Mouse (Mus musculus): ENCODE results near the gene Tmc1. TPM values are rescaled to one million over a fixed set of nuclear protein-coding genes. Genes with fewer than 3 reads are reported as not detected.

Tmc1 gene
- polyA plus RNA-seq, 1 experiment from 2014 or later = 0.07 TPM

DNA sequence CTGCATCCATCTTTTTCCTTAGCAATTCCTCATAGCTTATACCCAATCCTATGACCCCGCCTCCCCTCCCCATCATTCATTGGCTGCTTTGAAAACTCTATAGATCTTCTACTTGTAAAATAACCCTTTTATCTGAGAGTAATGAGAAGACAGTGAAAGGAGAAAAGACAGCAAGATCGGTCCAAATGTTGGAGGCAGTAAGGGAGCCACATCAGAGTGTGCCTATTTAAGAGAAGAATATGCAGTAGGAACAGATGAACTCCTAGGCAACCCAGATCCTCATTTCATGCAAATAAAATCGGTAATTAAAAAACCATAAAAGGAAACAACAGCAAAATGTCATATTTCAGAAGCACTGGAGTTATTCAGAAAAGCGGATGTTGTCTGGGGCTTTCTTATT, 35.8 kb downstream of the Tmc1 start:
- no peak for ATAC-seq (replicated peaks; ENCODE audit: low FRiP score, low TSS enrichment, low read depth)

DNA sequence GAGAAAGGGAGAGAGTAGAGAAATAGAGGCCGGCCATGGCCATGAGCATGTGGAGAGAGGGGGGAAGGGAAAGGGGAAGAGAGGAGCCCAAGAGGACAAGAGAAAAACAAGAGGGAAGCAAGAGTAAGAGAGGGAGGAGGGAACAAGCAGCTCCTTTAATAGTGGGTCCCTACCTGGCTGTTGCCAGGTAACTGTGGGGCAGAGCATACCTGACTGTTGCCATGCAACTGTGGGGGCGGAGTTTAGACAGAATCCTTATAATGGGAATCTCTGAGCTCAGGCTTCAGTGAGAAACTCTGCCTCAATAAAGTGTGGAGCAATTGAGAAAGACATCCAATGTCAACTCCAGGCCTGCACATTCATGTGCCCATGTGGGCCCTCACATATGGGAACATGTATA, 38.9 kb downstream of the Tmc1 start:
- H3K9ac ChIP-seq (ENCODE audit: low read length) = no peak overlapping the region
- no peak overlapping the region for H3K4me2 ChIP-seq (ENCODE audit: low read length)
- no peak overlapping the region for H3K27ac ChIP-seq (ENCODE audit: low read depth)
- H3K36me3 ChIP-seq (ENCODE audit: control insufficient read depth, insufficient read depth, low read length) = no peaks in the 10 kb centered on the region
- H3K9me3 ChIP-seq (ENCODE audit: control insufficient read depth, low read length) = no peaks in the 10 kb centered on the region
- 85% methylated on average over 2 of the region's 2 CpGs for WGBS
- no peaks in the 10 kb centered on the region for H3K27me3 ChIP-seq (replicated peaks; ENCODE audit: control insufficient read depth, insufficient read depth, low read length)
- no peak for DNase-seq (ENCODE audit: low spot score)
- no peaks in the 10 kb centered on the region for H3K4me1 ChIP-seq (replicated peaks; ENCODE audit: control insufficient read depth, insufficient read depth, low read length)
- H3K4me3 ChIP-seq (ENCODE audit: low read depth, low read length) = no peak overlapping the region
- no peak for ATAC-seq (replicated peaks; ENCODE audit: low FRiP score, low TSS enrichment, low read depth)

More for the DNA sequence above, 35.8 kb downstream of the Tmc1 start:
- Histone ChIP-seq H3K4me3 (ENCODE audit: low read depth, low read length) (no peak overlapping the region), H3K27me3 (replicated peaks; ENCODE audit: control insufficient read depth, insufficient read depth, low read length) (no peaks in the 10 kb centered on the region), H3K9ac (ENCODE audit: low read length) (no peak overlapping the region), H3K4me1 (replicated peaks; ENCODE audit: control insufficient read depth, insufficient read depth, low read length) (no peaks in the 10 kb centered on the region), H3K9me3 (ENCODE audit: control insufficient read depth, low read length) (no peaks in the 10 kb centered on the region), H3K27ac (ENCODE audit: low read depth) (no peak overlapping the region), H3K36me3 (ENCODE audit: control insufficient read depth, insufficient read depth, low read length) (no peaks in the 10 kb centered on the region), H3K4me2 (ENCODE audit: low read length) (no peak overlapping the region)
- 85% methylated on average over 4 of the region's 4 CpGs for WGBS
- DNase-seq (ENCODE audit: low spot score) = no peak

DNA sequence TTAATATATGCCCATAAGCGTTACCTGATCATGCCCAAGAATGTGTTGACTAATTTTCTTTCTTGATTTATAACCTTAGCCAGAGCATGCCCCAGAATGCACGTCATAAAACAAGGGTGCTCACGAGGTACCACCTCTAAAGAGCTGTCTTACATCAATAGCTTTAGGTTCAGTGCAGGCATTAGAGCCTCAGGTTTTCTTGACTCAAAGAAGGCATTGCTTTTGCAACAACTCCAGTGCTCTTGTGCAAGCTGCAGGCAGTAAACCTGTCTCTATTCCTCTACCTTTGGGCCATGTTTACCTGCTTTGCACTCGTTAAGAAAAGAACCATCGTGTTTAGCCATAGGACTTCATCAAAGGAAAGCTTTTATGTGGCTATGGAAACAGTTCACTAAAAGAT, 43.6 kb downstream of the Tmc1 start:
- Histone ChIP-seq H3K27ac (ENCODE audit: low read depth) (no peak overlapping the region), H3K4me2 (ENCODE audit: low read length) (no peak overlapping the region), H3K27me3 (replicated peaks; ENCODE audit: control insufficient read depth, insufficient read depth, low read length) (no peaks in the 10 kb centered on the region), H3K4me1 (replicated peaks; ENCODE audit: control insufficient read depth, insufficient read depth, low read length) (no peaks in the 10 kb centered on the region), H3K4me3 (ENCODE audit: low read depth, low read length) (no peak overlapping the region), H3K9me3 (ENCODE audit: control insufficient read depth, low read length) (no peaks in the 10 kb centered on the region), H3K9ac (ENCODE audit: low read length) (no peak overlapping the region), H3K36me3 (ENCODE audit: control insufficient read depth, insufficient read depth, low read length) (no peaks in the 10 kb centered on the region)
- ATAC-seq (replicated peaks; ENCODE audit: low FRiP score, low TSS enrichment, low read depth) (no peak), DNase-seq (ENCODE audit: low spot score) (no peak)
- WGBS = 64% methylated on average over 5 of the region's 5 CpGs

DNA sequence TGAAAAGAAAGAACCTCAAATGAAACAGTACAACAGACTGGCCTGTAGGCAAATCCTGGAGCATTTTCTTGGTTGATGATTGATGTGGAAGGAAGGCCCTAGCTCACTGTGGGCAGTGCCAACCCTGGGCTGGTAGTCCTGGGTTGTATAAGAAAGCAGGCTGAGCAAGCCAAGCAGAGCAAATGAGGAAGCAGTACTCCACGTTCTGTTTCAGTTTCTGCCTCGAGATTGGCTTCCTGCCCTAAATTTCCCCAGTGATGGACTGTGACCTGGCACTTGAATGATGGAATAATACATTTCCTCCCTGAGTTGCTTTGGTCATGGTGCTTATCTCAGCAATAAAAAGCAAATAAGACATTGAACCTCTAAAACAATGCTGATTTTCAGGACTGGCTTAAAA, 72.8 kb downstream of the Tmc1 start:
- Histone ChIP-seq H3K9me3 (ENCODE audit: control insufficient read depth, low read length) (no peaks in the 10 kb centered on the region), H3K4me2 (ENCODE audit: low read length) (no peak overlapping the region), H3K27me3 (replicated peaks; ENCODE audit: control insufficient read depth, insufficient read depth, low read length) (no peaks in the 10 kb centered on the region), H3K4me1 (replicated peaks; ENCODE audit: control insufficient read depth, insufficient read depth, low read length) (no peaks in the 10 kb centered on the region), H3K27ac (ENCODE audit: low read depth) (no peak overlapping the region), H3K36me3 (ENCODE audit: control insufficient read depth, insufficient read depth, low read length) (no peaks in the 10 kb centered on the region), H3K9ac (ENCODE audit: low read length) (no peak overlapping the region), H3K4me3 (ENCODE audit: low read depth, low read length) (no peak overlapping the region)
- 81% methylated on average over 2 of the region's 2 CpGs for WGBS
- ATAC-seq (replicated peaks; ENCODE audit: low FRiP score, low TSS enrichment, low read depth) = no peak
- no peak for DNase-seq (ENCODE audit: low spot score)

- Histone ChIP-seq H3K27me3 (replicated peaks; ENCODE audit: control insufficient read depth, insufficient read depth, low read length) (no peaks in the 10 kb centered on the region), H3K4me2 (ENCODE audit: low read length) (no peak overlapping the region), H3K27ac (ENCODE audit: low read depth) (no peak overlapping the region), H3K9me3 (ENCODE audit: control insufficient read depth, low read length) (no peaks in the 10 kb centered on the region), H3K9ac (ENCODE audit: low read length) (no peak overlapping the region), H3K4me3 (ENCODE audit: low read depth, low read length) (no peak overlapping the region), H3K36me3 (ENCODE audit: control insufficient read depth, insufficient read depth, low read length) (no peaks in the 10 kb centered on the region), H3K4me1 (replicated peaks; ENCODE audit: control insufficient read depth, insufficient read depth, low read length) (no peaks in the 10 kb centered on the region)
- no peak for DNase-seq (ENCODE audit: low spot score)
- no peak for ATAC-seq (replicated peaks; ENCODE audit: low FRiP score, low TSS enrichment, low read depth)
- WGBS = 71% methylated on average over 4 of the region's 4 CpGs
Measured at GRCm38 (mm10) chr19:20875881-20876280, 78.1 kb downstream of the Tmc1 start.

DNA sequence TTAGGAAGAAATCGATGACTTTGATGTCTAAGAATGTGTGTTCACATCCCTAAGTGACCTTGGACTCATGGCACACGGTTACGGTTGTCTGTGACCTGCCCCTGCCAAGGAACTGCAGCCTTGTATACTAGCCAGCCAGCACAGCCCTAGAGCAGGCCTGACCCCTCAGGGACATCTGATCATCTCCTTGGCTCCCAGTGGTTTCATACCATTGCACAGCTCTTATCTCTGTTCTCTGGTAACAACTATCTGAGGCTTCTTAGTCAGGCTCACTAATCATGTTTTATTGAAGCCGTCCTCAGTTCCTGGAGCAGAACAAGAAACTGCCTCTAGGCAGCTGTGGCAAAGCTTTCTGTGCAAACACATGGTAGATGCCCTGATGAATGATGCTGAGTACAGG, 92.2 kb downstream of the Tmc1 start:
- WGBS = 78% methylated on average over 4 of the region's 4 CpGs
- DNase-seq (ENCODE audit: low spot score) (no peak), ATAC-seq (replicated peaks; ENCODE audit: low FRiP score, low TSS enrichment, low read depth) (no peak)

GRCm38 (mm10) chr19:20860270-20860669, 93.7 kb downstream of the Tmc1 start:
- H3K9ac ChIP-seq (ENCODE audit: low read length) = no peak overlapping the region
- no peaks in the 10 kb centered on the region for H3K36me3 ChIP-seq (ENCODE audit: control insufficient read depth, insufficient read depth, low read length)
- no peaks in the 10 kb centered on the region for H3K27me3 ChIP-seq (replicated peaks; ENCODE audit: control insufficient read depth, insufficient read depth, low read length)
- H3K4me2 ChIP-seq (ENCODE audit: low read length) = no peak overlapping the region
- ATAC-seq (replicated peaks; ENCODE audit: low FRiP score, low TSS enrichment, low read depth) (no peak), DNase-seq (ENCODE audit: low spot score) (no peak)
- no peak overlapping the region for H3K27ac ChIP-seq (ENCODE audit: low read depth)
- WGBS = 95% methylated on average over 1 of the region's 1 CpGs
- no peak overlapping the region for H3K4me3 ChIP-seq (ENCODE audit: low read depth, low read length)
- no peaks in the 10 kb centered on the region for H3K4me1 ChIP-seq (replicated peaks; ENCODE audit: control insufficient read depth, insufficient read depth, low read length)
- no peaks in the 10 kb centered on the region for H3K9me3 ChIP-seq (ENCODE audit: control insufficient read depth, low read length)

More for the DNA sequence above, 92.2 kb downstream of the Tmc1 start:
- Histone ChIP-seq H3K27me3 (replicated peaks; ENCODE audit: control insufficient read depth, insufficient read depth, low read length) (no peaks in the 10 kb centered on the region), H3K36me3 (ENCODE audit: control insufficient read depth, insufficient read depth, low read length) (no peaks in the 10 kb centered on the region), H3K4me3 (ENCODE audit: low read depth, low read length) (no peak overlapping the region), H3K27ac (ENCODE audit: low read depth) (no peak overlapping the region), H3K9me3 (ENCODE audit: control insufficient read depth, low read length) (no peaks in the 10 kb centered on the region), H3K4me2 (ENCODE audit: low read length) (no peak overlapping the region), H3K9ac (ENCODE audit: low read length) (no peak overlapping the region), H3K4me1 (replicated peaks; ENCODE audit: control insufficient read depth, insufficient read depth, low read length) (no peaks in the 10 kb centered on the region)

DNA sequence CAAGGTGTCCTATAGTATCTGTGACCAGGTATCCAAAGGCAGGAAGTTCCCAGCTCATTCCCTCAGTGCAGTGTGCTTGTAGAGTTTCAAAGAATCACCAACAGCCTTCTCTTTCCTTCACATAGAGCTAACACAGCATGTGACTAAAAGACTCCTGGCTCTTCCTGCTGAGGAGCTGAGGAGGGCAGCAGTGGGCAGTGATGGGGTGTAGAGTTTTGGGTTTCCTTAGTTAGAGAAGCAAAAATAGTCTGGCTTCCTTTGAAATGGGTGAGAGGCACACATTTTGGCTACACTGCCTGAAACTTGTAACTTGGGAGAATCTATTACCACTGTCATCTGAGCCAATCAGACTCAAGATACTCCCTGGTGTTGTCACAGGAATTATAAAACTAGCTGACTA, 96.2 kb downstream of the Tmc1 start:
- H3K4me2 ChIP-seq (ENCODE audit: low read length) = no peak overlapping the region
- no peak overlapping the region for H3K4me3 ChIP-seq (ENCODE audit: low read depth, low read length)
- no peak for ATAC-seq (replicated peaks; ENCODE audit: low FRiP score, low TSS enrichment, low read depth)
- no peak overlapping the region for H3K27ac ChIP-seq (ENCODE audit: low read depth)
- DNase-seq (ENCODE audit: low spot score) = no peak
- H3K9ac ChIP-seq (ENCODE audit: low read length) = no peak overlapping the region
- H3K36me3 ChIP-seq (ENCODE audit: control insufficient read depth, insufficient read depth, low read length) = no peaks in the 10 kb centered on the region
- no peaks in the 10 kb centered on the region for H3K27me3 ChIP-seq (replicated peaks; ENCODE audit: control insufficient read depth, insufficient read depth, low read length)
- H3K4me1 ChIP-seq (replicated peaks; ENCODE audit: control insufficient read depth, insufficient read depth, low read length) = no peaks in the 10 kb centered on the region
- H3K9me3 ChIP-seq (ENCODE audit: control insufficient read depth, low read length) = no peaks in the 10 kb centered on the region

DNA sequence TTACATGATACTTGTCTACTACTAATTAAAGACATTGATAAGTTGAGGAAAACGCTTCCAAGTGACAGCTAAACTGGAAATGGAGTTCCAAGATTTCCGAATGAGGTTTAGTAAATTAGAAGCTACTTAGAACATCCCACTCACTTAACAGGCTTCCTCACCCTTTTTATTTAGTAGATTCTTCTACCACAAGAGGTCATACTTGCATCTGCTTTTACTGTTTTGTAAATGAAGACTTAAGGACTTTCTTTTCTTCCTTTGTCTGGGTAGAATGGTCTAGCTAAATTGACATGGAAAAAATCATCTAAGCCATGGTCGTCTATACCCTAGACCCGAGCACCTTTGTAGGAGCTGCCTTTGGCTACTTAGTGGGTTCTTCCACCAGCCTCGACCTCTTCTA, 105.1 kb downstream of the Tmc1 start:
- WGBS = 69% methylated on average over 5 of the region's 5 CpGs
- H3K9me3 ChIP-seq (ENCODE audit: control insufficient read depth, low read length) = no peaks in the 10 kb centered on the region
- no peak overlapping the region for H3K9ac ChIP-seq (ENCODE audit: low read length)
- DNase-seq (ENCODE audit: low spot score) (no peak), ATAC-seq (replicated peaks; ENCODE audit: low FRiP score, low TSS enrichment, low read depth) (no peak)
- H3K4me2 ChIP-seq (ENCODE audit: low read length) = no peak overlapping the region
- H3K36me3 ChIP-seq (ENCODE audit: control insufficient read depth, insufficient read depth, low read length) = no peaks in the 10 kb centered on the region
- H3K4me3 ChIP-seq (ENCODE audit: low read depth, low read length) = no peak overlapping the region
- H3K27ac ChIP-seq (ENCODE audit: low read depth) = no peak overlapping the region
- no peaks in the 10 kb centered on the region for H3K4me1 ChIP-seq (replicated peaks; ENCODE audit: control insufficient read depth, insufficient read depth, low read length)
- H3K27me3 ChIP-seq (replicated peaks; ENCODE audit: control insufficient read depth, insufficient read depth, low read length) = no peaks in the 10 kb centered on the region
